Mouse (Mus musculus): ENCODE measurements around the gene Cep112.

DNA sequence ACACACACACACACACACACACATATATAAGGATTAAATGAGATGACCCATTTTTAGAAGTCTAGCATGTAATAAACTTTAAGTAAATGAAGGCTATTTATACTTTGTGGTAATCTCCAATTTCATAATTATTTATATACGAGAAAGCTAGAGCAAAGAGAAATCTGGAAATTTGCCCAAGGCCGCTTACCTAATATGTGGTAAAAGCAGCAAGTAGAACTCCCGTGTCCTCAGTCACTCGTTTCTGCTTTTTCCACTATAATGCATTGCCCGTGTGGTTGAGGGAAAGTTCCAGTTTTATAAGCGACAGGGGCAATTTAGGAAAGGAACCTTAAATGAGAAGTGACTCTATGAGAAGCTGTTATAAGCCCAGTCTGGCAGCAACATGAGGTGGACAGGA is 442.5 kb downstream of the Cep112 start:
- TF ChIP-seq MAFK (IDR thresholded peaks at IDR 0.05; ENCODE audit: insufficient read depth, low read depth, low read length) = no peak
- no peak for TF ChIP-seq HCFC1 (IDR thresholded peaks at IDR 0.05; ENCODE audit: borderline replicate concordance, insufficient read depth, low read length)
- TF ChIP-seq CHD2 (IDR thresholded peaks at IDR 0.05; ENCODE audit: low read depth, low read length) = no peak

Data from ES-E14 (cell line).